Mouse (Mus musculus): ENCODE results near the gene Etl4. TPM values are rescaled to one million over a fixed set of nuclear protein-coding genes. Genes with fewer than 3 reads are reported as not detected.

The Etl4 gene
- total RNA-seq, 1 experiment from 2014 or later: 41.4 TPM

- peak; percentile 37 for DNase-seq
Measured at GRCm38 (mm10) chr2:20520636-20521595, 611.3 kb downstream of the Etl4 start.

DNA sequence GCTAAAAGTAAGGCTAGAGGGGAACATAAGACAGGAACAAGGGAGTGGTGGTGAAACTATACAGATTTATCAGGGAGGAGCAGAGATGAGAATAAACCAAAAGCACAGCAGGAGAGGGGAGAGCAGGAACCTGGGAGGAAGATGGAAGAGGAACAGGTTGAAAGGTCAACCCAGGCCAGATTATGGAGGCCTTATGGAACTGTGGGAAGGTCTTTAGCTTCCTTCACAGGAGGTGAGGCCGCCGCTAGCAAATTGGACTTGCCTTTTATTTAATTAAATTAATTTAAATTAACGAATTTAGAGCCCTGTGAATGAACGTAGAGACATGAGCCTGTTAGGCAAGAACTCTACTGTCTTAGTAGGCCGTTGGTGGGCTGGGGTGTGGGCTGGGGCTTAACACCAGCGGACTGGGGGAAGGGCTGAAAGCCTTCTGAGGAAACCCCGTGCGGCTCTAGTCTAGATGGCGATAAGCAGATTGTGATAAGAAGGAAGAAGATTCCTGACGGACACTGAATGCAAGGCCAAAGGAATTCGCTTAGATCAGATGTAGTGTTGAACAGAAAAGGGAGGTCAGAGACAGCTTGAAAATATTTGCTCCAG, 612.2 kb downstream of the Etl4 start:
- DNase-seq: no peak

DNA sequence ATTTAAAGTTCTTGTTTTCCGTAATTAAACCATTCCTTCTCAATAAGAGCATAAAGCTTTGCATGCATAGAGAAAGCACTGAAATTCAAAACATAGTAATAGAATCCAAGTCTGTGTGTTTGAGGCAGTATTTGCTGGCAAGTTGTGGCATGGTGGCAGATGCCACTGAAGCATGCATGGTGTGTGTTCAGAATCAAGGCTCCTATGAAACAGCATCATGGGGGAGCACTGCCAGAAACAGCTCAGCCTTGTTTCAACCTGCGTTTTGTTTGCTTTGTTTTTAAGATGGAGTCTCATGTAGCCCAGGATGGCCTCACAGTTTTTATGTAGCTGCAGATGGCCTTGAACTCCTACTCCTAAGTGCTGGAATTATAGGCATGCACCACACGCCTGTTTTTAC, 614.1 kb downstream of the Etl4 start:
- no peak for DNase-seq

GRCm38 (mm10) chr2:20525879-20526593, 616.5 kb downstream of the Etl4 start:
- peak; percentile 39 for DNase-seq

DNA sequence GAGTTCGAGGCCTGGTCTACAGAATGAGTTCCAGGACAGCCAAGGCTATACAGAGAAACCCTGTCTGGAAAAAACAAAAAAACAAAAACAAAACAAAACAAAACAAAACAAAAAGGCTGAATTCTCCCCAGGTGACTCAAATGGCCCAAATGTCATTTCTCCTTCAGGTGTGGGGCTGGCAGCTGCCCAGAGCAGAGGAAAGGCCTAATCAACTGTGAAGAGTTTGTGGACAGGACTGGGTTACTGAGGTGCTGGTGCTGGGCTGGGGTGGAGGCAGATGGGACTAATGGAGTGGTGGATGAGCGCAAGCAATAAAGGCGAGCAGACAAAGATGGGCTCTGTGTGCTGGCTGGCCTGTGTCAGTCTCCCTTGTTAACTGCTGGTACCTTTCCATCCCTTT, 617.3 kb downstream of the Etl4 start:
- DNase-seq: no peak

GRCm38 (mm10) chr2:20532623-20533022, 623.0 kb downstream of the Etl4 start:
- no peak for DNase-seq

DNA sequence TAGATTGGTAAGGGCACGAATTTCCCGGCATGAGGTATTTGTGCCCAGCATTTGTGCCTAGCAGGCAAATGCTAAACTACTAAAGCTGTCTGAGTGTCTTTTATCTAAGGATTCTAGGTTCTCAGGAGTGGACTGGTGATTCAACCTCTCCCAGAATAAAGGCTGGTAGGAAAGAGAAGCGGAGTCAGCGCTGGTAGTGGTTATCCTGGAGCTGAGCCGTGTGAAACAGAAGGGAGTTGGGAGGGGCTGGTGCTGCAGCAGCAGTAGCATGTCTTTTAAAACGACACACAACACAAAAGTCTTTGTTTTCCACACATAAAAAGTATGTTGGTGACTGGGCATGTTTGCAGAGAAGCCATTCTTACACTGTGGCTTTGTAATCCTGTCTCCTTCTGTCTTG, 628.2 kb downstream of the Etl4 start:
- DNase-seq: no peak

- DNase-seq: no peak
Measured at GRCm38 (mm10) chr2:20538871-20539270, 629.3 kb downstream of the Etl4 start.

- no peak for DNase-seq
Measured at GRCm38 (mm10) chr2:20541261-20541660, 631.7 kb downstream of the Etl4 start.

DNA sequence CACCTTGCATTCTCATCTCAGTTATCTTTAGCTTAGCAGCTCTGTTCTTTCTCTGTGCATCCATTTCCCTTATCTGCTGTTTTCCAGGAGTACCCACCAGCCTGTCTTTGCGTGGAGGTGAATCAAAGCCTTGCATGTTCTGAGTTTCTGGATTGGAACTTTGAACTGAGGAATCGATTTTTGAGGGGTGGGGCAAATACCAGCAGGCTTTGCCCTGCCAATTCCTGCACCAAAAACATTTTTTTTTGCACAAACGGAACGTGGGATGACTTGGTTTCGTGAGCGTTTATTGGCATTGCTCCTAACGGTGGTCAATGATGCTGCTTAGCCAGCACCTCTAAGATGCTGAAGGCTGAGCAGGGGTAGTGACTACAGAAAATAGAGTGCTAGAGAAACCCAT, 632.7 kb downstream of the Etl4 start:
- DNase-seq: no peak

- DNase-seq: no peak
Measured at GRCm38 (mm10) chr2:20545624-20546023, 636.0 kb downstream of the Etl4 start.

GRCm38 (mm10) chr2:20546496-20547348, 637.1 kb downstream of the Etl4 start:
- no peak for DNase-seq

DNA sequence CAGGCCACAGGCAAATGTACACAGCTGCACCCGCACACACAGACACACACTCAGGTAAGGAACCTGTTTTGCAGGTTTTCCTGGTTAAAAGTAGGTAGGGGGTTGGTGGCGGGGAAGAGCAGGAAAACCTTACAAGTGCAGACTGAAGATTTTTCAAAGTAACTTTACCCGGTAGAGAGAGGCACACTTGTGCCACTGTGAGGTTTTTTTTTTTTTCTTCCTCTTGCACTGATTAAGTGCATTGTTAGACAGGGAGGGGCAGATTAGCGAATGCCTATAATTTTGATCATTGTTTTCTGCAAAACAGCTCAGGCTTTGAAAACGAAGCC, 637.7 kb downstream of the Etl4 start:
- DNase-seq: no peak

DNA sequence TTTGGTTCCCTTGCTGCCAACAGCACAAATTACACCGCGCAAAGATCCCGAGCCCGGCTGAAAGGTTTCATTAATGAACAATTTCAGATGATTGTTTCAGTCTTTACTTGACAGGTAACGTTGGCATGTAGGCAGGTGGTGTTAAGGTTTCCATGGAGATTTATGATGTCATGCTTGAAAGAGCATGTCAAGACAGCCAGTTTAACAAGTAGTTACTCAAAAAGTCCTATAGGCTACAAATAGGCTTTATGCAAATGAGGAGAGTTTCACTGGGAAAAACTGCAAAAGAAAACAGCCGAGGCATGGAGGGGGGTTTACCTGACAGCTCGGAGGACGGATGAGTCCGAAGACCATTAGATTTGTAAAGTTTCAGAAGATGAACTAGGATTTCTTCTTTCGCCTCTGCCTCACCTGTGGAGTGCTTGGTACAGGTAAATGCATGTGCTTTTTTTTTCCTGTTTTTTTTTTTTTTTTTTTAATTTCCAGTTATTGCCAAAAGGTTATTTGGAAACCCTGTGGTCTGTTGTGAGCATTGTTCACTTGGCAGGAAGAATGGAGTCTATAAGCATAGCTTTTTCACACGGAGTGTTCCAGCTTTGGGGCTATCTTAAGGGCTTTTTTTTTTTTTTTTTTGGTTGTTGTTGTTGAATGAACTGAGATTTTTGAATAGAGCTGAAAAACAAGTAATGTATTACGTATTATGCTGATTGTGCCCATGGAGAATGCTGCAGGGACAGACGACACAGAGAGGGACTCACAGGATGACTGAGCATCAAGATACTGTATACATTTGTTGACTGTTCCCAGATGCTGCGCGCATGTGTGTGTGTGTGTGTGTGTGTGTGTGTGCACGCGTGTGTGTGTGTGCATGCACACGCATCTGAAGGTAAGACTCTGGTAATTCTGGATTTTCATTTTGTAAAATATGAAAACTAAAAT, 638.4 kb downstream of the Etl4 start:
- no peak for DNase-seq

DNA sequence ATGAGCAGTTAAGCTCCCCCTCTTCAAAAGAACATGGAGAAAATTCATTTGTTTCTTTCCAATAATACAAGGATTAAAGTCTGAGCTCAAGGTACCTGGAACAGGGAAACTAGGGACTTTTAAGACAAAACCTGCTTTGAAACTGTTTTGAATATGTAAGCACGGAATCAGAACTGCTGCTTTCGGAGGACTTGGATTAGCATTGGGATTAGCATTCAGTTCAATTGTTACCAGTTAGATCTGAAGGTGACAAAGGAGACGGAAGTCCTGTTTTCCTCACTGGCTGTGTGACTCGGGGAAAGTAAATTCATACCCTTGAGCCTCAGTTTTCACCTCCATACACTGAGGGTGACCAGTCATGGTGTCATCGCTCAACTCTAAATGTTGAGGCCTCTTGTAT, 639.5 kb downstream of the Etl4 start:
- DNase-seq: no peak

GRCm38 (mm10) chr2:20549996-20550395, 640.4 kb downstream of the Etl4 start:
- DNase-seq: no peak

DNA sequence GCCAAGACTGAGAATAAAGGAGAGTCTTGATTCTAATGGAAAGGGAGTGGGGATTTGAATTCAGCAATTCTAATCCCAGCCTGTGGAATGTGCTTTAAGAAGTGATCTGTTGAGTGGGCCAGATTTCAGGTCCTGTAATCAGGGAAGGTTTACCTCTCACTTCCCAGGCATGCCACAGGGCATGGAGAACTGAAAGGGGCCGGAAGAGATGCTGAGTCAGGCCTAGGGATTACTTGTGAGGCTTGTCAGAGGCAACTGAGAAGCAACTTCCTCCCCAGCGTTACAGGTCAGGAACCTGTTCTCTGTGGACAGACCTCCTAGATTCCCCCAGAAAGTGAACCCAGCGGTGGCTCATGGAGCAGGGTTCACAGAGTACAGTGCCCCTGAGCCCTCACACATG, 646.1 kb downstream of the Etl4 start:
- DNase-seq: no peak

DNA sequence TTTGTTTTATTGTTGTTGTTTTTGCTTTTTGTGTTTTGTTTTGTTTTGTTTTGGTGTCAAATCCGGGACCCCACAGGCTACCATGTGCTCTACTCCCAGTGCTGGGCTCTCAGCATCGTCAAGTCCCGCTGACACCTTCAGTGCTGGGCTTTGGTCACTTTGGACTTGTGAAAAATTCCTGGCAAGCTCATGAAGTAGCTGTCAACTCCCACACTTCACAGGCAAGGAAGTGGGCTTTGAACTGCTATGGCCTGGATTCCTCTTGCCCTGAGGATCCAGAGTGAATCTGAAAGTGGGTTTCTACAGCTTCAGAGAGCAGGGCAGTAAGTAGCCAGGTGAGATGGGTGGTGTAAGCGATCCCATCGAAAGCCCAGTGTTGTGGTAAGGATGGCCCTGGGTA, 649.5 kb downstream of the Etl4 start:
- DNase-seq: no peak

DNA sequence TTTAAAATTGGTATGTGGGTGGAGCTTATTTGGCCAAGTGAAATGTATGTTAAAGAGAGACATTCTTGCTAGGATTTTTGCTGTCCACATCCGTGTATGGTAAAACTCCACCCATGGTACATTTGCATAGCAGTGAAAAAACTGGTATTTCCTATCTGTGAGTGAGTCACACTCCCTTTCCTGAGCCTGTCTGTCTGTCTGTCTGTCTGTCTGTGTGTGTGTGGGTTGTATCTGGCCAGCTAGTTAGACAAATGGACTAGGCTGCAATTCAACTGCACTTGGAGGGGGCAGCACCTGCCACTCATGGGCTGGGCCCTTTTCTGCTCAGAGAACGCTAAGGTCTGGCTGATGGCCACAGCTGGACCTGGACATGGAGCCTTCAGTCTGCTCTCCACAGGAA, 650.1 kb downstream of the Etl4 start:
- peak; percentile 11 for DNase-seq

DNA sequence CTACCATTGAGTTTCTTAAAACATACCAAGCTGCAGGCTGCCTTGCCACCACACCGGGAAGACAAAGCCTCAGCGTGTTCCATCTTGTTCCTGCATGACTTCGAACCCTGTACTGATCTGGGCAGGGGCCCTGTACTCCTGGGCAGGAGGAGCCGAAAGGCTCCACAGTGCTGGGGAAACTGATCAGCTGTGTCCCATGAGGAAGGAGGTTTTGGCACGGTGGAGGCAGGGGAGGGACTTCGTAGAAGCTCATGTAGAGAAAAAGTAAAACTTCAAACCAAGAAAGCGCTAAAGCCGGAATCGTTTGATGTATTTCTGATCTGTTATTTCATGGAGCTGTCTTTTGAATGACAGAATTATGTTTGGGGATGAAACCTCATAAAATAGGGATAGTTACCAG, 651.0 kb downstream of the Etl4 start:
- DNase-seq: no peak

GRCm38 (mm10) chr2:20563036-20563435, 653.5 kb downstream of the Etl4 start:
- DNase-seq: no peak

All from adrenal gland, postnatal 14 days (tissue).